Mouse (Mus musculus): ENCODE measurements around the gene Pigv. TPM values are rescaled to one million over a fixed set of nuclear protein-coding genes. Genes with fewer than 3 reads are reported as not detected.

The Pigv gene
- total RNA-seq, 2 experiments from 2014 or later = 8.3 to 9.1 TPM

DNA sequence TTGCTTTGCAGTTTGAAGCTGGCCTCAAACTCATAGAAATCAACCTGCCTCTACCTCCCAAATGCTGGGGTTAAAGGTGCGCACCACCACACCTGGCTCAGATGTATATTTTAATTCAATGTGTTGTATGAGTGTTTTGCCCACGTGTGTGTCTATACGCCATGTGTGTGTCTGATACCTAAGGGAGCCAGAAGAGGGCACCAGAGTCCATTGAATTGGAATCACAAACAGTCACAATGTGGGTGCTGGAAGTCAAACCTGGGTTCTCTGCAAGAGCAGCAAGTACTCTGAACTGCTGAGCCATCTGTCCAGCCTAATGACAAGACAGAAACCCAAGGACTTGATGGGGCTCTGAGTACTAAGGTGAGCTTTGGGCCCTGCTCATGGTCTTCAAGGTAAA, 27.3 kb downstream of the Pigv start:
- DNase-seq = no peak

- no peak for DNase-seq
Observed at GRCm38 (mm10) chr4:133634043-133634410, 38.4 kb downstream of the Pigv start.

GRCm38 (mm10) chr4:133633332-133634042, 39.0 kb downstream of the Pigv start:
- peak; percentile 86 to 88 for DNase-seq

DNA sequence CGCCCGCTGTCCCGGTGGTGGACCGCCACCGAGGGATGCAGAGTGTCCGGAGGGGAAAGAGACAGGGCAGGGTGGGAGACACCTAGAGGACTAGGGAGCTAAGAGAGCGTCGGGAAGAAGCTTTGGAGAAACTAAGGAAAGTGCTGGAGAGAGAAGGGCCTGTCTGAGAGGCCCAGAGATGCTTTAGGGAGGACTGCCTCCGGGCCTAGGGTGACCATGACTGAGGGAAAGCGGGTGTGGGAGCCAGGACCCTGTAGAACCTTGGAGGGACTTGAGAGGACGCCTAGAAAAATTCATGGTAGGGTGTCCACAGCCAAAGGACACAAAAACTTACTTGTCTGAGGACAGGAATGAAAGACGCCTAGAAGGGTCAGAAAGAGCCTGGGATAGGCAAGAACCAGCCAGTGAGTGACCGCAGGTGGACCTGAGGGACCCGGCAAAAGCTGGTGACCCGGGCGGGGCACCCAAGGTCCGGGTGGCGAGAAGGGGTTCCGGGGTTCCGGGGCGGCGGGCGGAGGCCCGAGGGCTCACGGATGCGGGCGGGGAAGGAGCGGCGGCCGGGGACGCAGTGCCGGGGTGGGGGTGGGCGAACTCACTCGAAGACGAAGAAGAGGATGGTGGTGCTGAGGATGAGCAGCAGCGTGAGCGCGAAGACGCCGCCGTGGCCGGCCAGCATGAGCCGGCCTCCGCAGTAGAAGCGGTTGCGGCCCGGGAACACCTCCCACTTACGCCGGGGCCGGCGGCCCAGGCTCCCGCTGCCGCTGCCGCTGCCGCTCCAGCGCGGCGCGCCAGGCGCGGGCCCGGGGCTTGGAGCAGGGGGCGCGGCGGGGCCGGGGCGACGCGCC, 39.7 kb downstream of the Pigv start:
- DNase-seq = peak in 1 of 2 experiments; percentile 36

DNA sequence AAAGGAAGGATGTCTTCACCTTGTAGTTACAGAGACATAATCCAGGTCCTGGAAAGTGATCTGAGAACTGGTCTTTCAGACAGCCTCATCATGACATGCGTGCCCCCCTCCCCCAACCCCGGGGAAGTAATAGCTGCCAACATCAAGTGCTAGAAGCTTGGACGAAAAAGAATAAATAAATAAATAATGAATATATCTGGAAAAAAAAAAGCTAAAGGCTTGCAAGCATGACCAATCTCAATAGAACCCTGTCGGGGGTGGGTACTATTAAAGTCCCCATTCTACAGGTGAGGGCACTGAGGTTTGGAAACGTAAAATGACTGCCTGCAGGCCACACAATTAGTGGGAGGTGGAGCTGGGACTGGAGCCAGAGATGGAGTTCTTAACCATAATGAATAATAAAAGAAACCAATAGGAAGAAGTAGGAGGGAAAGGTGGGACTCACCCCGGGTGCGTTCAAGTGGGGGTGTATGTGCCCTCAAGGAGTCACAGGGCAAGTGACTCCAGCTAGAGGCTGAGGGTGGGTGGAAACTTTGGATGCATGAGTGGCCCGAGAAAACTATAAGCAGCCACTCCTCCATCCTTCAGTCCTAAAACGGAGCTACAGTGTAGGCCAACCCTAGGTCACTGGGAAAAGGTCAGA, 40.6 kb downstream of the Pigv start:
- no peak for DNase-seq

- DNase-seq = no peak
Observed at GRCm38 (mm10) chr4:133631071-133631768, 41.2 kb downstream of the Pigv start.

GRCm38 (mm10) chr4:133630326-133630920, 42.0 kb downstream of the Pigv start:
- no peak for DNase-seq

GRCm38 (mm10) chr4:133629191-133629590, 43.3 kb downstream of the Pigv start:
- no peak for DNase-seq

- no peak for DNase-seq
Observed at GRCm38 (mm10) chr4:133628517-133628916, 43.9 kb downstream of the Pigv start.

DNA sequence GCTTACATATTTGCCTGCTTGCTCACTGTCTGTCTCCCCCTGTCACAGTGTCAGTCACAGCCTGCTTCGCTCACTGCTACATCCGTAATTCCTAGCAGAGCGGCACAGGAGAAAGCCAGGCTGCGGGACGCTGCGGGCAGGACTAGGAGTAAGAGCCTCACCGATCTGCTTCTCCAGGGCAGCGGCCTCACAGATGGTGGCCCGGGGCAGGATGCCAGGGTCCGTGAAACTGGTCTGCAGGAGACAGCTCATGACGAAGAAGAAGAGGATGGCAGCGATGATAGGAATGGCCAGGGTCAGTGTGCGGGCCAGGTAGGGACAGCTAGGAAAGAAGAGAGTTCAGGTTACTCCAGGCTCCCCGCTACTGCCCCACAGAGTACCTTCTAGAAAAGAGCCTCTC, 45.4 kb downstream of the Pigv start:
- no peak for DNase-seq

DNA sequence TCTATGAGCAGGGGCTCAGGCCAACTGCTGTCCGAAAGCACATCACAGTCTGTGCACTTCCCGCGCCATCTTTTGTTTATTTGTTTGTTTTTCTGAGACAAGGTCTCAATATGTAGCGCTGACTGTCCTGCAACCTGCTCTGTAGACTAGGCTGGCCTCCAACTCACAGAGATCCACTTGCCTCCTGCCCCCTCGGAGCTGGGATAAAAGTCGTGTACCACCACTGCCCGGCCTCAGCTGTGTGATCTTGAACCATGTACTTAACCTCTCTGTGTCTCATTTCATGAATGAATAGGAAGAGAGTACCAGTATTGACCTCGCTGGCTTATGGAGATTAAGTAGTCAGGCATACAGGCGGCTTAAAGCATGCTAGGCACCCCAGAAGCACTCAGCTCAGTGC, 45.8 kb downstream of the Pigv start:
- no peak for DNase-seq

DNA sequence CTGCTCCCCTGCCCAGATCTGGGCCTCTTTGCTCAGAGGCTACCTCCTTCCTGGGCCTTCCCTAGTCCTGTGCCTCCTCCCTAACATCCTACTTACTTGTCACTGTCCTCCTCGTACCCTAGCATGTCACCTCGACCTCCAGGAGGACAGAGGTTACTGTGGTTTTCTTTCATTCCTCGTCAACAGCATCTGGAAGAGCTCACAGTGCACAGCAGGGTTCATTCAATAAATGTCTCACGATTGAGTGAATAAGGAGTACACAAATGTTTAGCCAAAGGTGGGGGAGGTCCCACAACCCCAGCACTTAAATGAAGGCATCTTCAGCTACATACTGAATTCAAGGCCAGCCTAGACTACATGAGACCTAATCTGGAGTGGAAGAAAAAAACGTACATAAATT, 46.2 kb downstream of the Pigv start:
- DNase-seq = no peak

- no peak for DNase-seq
Observed at GRCm38 (mm10) chr4:133625621-133626071, 46.8 kb downstream of the Pigv start.

DNA sequence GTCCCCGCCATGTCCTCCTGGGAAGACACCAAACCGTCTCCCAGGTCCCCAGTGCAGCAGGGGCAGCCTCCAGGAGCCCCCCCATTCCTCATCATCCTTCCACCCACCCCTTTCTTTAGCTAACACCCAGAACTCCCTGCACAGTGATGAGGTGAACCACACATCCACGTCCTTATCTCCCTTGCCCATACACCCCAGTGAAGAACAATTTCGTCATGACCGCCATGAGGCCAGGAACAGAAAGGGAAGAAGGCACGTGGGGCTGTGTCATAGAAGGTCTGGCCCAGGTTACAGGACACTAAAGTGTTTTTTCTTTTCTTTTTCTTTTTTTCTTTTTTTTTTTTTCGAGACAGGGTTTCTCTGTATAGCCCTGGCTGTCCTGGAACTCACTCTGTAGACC, 47.6 kb downstream of the Pigv start:
- DNase-seq = no peak

- no peak for DNase-seq
Observed at GRCm38 (mm10) chr4:133622161-133622695, 50.2 kb downstream of the Pigv start.

DNA sequence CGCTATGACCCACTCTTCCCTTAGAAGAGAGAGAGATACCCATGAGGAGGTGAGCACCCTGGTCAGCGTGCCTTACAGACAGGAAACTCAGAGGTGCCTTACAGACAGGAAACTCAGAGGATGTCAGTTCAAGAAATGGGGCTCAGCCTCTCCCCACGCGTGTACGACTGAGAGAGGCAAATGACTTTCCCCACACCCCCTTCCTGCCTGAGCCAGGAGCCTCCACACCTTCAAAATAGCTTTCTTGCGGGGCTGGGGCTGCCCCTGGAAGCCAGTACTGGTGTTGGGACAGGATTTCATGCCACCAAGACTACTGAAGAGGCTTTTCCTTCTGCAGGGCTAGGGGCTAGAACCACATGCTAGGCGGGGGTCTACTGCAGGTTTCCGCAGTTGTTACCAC, 51.8 kb downstream of the Pigv start:
- DNase-seq = no peak

DNA sequence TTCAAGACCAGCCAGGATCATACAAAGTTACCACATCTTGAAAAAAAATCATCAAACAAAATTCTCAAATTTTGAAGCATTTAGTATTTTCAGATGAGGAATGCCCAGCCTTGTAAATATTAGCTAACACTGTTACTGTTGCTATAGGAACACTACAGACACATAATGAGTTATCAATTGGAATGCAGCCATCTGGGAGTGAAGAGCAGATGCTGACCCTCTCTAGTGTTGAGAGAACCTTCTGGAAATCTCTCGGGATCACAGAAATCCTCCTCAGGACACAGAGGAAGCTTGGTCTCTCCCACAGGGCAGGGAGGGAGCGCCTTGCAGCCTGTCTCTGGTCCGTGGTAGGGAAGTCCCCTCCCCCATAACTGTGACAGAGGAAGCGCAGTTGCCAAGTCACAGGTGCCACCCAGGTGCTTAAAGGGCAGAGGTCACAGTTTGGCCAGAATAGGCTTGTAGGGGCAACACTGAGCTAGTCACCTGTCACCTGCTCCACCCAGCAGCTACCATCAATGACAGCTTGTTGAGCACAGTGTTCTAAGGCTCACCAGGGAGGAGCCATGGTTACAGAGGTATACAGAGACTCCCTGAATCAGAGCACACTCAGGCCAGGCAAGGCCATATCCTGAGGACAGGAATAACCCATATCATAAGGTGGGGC, 52.8 kb downstream of the Pigv start:
- no peak for DNase-seq

DNA sequence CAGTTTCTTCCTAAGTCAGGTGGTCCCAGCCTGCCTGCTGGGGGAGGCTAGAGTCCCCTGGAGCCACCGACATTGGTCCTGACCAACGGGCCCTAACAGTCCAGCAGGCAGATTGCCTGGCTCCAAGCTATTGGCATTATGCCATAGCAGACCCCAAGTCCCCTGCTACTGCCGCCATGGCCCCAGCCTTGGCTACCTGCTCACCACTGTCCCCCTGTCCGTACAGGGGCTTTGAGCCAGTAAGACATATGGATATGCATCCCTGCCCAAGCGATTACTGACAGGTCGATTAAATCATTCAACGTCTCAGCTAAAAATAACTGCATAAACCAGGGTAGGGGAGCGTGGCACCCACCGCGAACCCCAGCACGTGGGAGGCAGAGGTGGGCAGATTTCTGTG, 54.5 kb downstream of the Pigv start:
- DNase-seq = no peak

DNA sequence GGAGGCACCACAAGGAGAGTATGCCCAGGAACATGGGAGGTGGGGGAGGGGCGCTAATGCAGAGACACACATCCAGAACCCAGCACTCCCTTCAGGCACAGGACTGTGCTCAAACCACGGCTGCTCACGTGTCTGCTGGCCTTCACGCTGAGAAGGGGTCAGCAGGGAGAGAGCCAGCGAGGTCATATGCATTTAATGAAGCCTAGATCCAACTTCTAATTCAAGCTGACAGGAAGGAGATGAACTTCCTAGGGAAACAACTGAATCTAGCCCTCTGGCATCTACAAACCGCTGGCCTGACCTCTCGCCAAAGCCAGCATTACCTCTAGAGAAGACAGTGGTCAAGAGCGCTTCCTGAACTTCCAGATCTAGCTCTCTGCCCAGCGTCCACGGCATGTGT, 57.0 kb downstream of the Pigv start:
- DNase-seq = no peak

- DNase-seq = peak; percentile 56 to 57
Observed at GRCm38 (mm10) chr4:133614274-133614761, 58.1 kb downstream of the Pigv start.

DNA sequence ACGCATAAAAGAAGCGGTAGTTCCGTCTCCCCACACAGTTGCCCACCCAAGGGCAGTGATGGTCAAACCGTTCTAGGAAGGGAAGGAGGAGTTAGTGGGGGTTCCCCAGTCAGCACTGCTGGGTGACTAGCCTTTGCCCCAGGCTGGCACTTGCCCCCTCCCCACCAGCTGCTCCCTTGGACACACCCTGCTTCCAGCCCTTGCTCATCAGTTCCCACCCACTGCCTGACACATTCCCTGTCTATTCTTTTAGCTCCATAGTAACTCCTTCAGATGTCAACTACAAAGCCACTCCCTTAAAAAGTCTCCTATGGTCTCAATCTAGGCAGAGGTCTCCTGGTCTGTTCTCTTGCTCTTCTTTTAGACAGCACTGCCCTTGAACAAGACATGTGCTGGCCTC, 58.6 kb downstream of the Pigv start:
- no peak for DNase-seq
